Mouse (Mus musculus) left cerebral cortex, adult 9 months (tissue): ENCODE data around the gene Tns4.

Experiments
- DNase-seq, 2 experiments: peaks; one replicate each; pipeline ENCODE4 v3.0.0; 2022; ENCODE audit warnings: low spot score in 2 of 2

The Tns4 gene

GRCm38 (mm10) chr11:99089077-99089601 lies at the start of gene Tns4:
Tns4 (minus strand) TSS chr11:99089306.
- no peak for DNase-seq

GRCm38 (mm10) chr11:99137385-99137784 lies 48.3 kb upstream of the Tns4 start:
- DNase-seq: no peak

GRCm38 (mm10) chr11:99136961-99137360 lies 47.9 kb upstream of the Tns4 start:
- DNase-seq: no peak

GRCm38 (mm10) chr11:99136361-99136760 lies 47.3 kb upstream of the Tns4 start:
- no peak for DNase-seq

- DNase-seq: no peak
These were observed 45.9 kb upstream of the Tns4 start for GRCm38 (mm10) chr11:99135047-99135440.

GRCm38 (mm10) chr11:99134266-99135046 lies 45.4 kb upstream of the Tns4 start:
- no peak for DNase-seq

GRCm38 (mm10) chr11:99133285-99133897 lies 44.3 kb upstream of the Tns4 start:
- no peak for DNase-seq

- DNase-seq: no peak
These were observed 43.1 kb upstream of the Tns4 start for GRCm38 (mm10) chr11:99132091-99132730.

GRCm38 (mm10) chr11:99131463-99131840 lies 42.3 kb upstream of the Tns4 start:
- no peak for DNase-seq

- no peak for DNase-seq
These were observed 41.8 kb upstream of the Tns4 start for GRCm38 (mm10) chr11:99130736-99131462.

- DNase-seq: no peak
These were observed 40.2 kb upstream of the Tns4 start for GRCm38 (mm10) chr11:99129287-99129686.

GRCm38 (mm10) chr11:99127785-99128682 lies 38.9 kb upstream of the Tns4 start:
- no peak for DNase-seq

- peak in 1 of 2 experiments; percentile 42 for DNase-seq
These were observed 37.6 kb upstream of the Tns4 start for GRCm38 (mm10) chr11:99126482-99127253.

- DNase-seq: no peak
These were observed 35.5 kb upstream of the Tns4 start for GRCm38 (mm10) chr11:99124635-99125029.

GRCm38 (mm10) chr11:99123977-99124634 lies 35.0 kb upstream of the Tns4 start:
- DNase-seq: peak in 1 of 2 experiments; percentile 67

- DNase-seq: no peak
These were observed 33.6 kb upstream of the Tns4 start for GRCm38 (mm10) chr11:99122703-99123102.

GRCm38 (mm10) chr11:99121218-99121631 lies 32.1 kb upstream of the Tns4 start:
- DNase-seq: peak; percentile 48 to 81

- no peak for DNase-seq
These were observed 31.6 kb upstream of the Tns4 start for GRCm38 (mm10) chr11:99120524-99121217.

- DNase-seq: no peak
These were observed 29.9 kb upstream of the Tns4 start for GRCm38 (mm10) chr11:99118963-99119362.
